Mouse (Mus musculus) spleen, adult 2 months (tissue): ENCODE measurements around the gene Sphkap.

Source experiments
- CTCF ChIP-seq: fragments of 200-500 bp; IDR thresholded peaks from 2 replicates; pipeline ENCODE4 v1.5.1; 2011; ENCODE audit warnings: mild to moderate bottlenecking, inconsistent platforms; ENCODE audit not compliant: insufficient read depth, insufficient read length, insufficient replicate concordance; ENCODE audit errors: extremely low read depth
- POLR2A ChIP-seq: fragments of 200-500 bp; IDR thresholded peaks from 2 replicates; pipeline ENCODE4 v1.6.1; 2011; ENCODE audit warnings: low read depth, low read length, inconsistent platforms

GRCm38 (mm10) chr1:83440422-83440821 is 32.4 kb upstream of the Sphkap start:
- TF ChIP-seq CTCF = no peak
- no peak for TF ChIP-seq POLR2A
